Mouse (Mus musculus) Muller cell, postnatal 12 days (primary cell): ENCODE results near the gene Mrgprf.

Experiments
- DNase-seq: peaks from one replicate; pipeline ENCODE4 v3.0.0-alpha.2; 2015; ENCODE audit errors: inconsistent ontology term

The Mrgprf gene

DNA sequence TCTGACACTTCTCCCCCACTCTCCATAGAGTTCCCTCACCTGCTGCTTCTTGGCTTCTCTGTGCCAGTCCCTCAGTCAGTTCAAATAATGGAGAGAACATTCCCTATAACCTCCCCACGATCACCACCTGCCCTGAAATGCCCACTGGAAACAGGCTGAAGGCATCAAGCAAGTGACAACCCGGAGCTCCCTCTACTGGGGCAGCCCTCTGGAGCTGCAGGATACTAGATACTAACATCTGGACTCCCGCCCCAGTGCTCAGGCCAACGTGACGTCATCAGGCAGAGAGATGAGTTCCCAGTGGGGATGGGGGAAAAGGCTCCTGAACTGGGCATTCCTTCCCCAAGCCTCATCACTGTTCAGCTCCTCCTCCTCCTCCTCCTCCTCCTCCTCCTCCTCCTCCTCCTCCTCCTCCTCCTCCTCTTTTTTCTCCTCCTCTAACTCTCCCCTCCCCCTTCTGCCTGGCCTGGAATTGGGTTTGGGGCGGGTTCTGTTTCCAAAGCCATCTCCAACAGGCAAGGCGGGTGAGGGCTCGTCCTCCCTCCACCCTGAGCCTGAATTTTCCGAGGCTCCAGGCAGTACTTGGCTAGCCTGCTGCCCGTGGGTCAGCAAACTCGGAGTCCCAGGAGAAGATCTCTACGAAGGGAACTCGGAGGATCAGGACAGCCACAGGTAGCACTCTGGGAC, at the start of gene Mrgprf:
Gene Mrgprf, plus strand, starts transcription at position 508 of the 687 bp plus-strand sequence.
- no peak for DNase-seq

GRCm38 (mm10) chr7:145252715-145253476, 47.7 kb upstream of the Mrgprf start:
- DNase-seq: peak; percentile 74

DNA sequence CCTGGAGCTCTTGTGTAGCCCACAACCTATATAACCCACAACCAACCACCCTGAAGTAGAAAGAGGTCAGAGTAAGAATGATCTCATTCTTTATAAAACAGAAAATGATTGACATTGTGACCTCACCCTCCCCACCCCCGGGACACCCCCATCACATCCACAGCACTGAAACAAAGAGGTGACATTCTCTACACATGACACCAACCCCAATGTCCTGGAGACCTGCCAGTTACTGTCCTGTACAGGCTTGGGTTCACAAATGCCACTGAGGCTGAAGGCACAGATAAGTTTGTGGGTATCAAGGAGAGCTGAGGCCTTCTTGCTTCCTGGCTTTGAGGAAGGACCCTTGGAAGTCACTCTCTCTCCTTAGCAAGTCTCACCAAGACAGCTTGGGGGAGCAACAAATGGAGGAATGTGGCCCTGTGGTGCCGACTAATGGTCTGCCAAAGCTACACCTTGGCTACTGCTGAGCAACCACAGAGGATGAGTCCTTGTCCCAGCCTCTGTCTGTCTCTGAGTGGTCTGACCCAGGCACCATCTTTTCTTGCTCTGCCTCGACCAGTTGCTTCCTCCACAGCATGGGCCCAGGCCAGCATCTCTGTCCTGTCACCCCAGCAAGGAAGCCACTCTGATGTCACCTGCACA, 46.5 kb upstream of the Mrgprf start:
- peak; percentile 51 for DNase-seq

DNA sequence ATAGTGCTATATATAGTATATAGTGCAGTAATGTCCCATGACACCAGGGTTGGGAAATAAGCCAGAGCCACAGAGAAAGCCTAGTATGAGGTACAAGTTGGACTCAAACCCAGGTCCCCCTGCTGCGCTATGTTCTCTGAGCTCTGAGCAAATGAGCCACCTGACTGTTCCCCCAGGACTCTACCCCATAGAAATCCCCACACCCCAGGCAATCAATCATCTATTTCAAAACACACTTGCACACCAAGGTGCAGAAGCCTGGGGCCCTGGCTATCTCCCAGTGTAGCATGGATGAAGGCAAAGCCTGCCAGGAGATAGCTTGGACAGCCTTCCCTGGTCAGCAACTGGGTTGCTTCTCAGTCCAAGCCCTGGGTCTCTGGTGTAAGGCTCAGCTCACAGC, 44.5 kb upstream of the Mrgprf start:
- DNase-seq: no peak

GRCm38 (mm10) chr7:145264202-145264601, 36.4 kb upstream of the Mrgprf start:
- DNase-seq: no peak

DNA sequence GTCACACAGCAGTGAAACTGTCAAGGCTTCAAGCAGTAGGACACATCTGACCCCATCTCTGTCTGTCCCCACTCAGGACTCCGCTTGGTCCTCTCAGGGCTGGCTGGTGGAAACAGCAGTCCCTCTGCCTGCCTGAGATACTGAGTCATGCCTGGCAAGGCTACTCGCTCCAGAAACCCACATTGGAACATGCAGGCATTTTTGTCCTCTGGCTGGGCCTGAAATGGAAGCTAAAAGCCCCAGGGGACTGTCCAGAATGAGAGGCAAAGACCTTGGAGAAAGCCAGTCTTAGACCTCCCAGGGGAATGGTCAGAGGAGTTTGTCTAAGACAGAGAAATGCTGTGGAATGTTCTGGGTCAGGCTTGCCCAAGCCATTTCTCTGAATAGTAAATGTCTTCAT, 34.6 kb upstream of the Mrgprf start:
- DNase-seq: peak; percentile 91

DNA sequence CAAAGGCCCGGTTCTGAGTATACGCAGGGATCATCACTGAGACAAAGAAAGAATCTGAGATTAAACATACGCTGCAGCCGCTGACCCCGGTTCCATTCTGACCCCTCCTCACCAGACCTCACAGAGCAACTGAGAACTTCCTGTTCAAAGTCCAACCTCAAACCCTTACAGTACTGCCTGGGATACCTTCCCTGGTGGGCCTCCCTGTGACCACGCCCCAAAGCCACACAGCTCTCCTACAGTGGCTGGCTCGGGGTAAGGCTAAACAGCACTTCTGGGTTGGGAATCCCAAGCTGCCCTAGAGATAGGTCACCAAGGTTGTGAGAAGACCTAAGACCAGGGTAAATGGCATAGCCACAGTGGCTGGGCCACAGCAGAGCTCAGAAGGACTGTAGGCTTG, 31.7 kb upstream of the Mrgprf start:
- no peak for DNase-seq

DNA sequence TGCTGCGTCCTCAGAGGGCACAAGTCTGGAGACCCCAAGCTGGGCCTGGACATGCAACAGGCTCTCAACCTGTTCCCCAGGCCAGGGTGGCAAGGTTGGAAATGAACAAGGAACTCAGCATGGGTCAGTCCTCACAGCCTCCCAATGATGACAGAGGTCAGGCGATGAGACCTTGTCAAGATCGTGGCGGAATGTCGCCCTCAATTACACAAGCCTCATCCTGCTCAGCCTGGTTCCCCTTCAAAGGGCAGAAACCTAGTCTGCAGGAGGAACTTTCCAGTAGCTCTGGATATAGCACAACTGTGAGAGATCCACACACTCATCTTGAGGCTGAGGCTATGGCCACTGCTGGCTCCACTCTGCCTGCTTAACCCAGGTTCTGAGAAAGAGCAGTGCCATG, 29.7 kb upstream of the Mrgprf start:
- no peak for DNase-seq

DNA sequence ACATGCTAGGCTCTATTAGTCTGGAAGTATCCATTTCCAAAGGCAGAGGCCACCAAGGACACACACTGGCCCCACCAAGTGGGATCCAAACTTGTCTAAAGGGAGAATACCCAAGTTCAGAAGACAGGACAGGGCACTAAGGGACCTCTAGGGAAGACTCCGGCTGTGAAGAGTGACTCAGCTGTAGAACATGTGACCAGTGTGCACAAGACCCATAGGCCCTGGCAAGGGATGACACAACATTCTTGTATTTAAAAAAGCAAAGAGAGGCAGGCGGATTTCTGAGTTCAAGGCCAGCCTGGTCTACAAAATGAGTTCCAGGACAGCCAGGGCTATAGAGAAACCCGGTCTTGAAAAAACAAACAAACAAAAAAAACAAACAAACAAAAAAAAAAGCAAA, 25.1 kb upstream of the Mrgprf start:
- DNase-seq: no peak

GRCm38 (mm10) chr7:145281396-145281795, 19.2 kb upstream of the Mrgprf start:
- no peak for DNase-seq

DNA sequence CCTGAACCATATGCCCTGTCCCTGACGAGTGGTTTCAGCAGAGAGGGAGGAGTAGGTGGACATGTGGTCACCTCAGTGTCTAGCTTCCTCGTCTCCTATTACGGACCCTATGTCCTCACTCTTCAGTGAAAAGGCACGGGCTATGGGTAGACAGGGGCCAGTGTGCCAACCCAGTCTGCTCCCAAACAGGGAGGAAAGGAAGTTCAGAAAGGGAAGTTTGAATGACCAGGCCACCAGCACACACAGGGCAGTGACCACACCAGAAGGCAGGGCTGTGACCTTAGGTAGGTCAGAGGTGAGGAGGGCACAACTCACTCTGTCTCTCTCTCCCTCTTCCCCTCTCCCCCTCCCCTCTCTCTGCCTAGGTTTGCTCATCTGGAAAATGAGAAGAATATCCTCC, 17.6 kb upstream of the Mrgprf start:
- no peak for DNase-seq

DNA sequence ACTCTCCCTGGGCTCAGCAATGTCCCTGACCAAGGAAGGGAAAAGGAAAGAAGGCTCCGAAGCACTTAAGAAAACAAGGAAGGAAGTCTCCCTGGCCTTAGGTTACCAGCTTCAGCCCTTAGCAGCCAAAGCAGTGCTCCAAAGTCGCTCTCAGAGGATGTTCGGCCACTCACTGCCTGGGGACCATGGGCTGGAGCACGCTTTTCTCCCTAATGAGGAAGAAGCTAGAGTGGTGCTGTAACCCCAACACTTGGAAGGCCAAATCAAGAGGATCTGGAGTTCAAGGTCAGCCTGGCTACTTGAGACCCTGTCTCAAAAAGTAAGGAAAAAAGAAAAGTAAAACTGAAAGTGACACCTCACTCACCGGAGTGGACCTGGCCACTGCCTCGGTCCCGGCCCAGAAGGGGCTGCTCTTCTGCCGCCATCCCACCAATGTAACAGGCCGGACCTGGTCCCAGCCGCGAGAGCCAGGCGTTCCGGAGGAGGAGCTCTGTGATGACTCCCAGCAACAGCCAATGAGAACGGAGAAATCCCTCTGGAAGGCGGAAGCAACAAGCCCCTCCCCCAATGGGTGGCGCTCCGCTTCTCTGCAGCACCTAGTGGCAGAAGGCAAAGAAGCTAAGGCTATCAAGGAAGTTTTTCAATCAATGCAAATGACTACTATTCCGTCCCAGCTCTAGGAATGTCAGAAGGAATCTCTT, 17.0 kb upstream of the Mrgprf start, which contains the start of gene Tpcn2:
Gene Tpcn2, minus strand, starts transcription at position 525 of the 701 bp plus-strand sequence.
- peak; percentile 98 for DNase-seq

DNA sequence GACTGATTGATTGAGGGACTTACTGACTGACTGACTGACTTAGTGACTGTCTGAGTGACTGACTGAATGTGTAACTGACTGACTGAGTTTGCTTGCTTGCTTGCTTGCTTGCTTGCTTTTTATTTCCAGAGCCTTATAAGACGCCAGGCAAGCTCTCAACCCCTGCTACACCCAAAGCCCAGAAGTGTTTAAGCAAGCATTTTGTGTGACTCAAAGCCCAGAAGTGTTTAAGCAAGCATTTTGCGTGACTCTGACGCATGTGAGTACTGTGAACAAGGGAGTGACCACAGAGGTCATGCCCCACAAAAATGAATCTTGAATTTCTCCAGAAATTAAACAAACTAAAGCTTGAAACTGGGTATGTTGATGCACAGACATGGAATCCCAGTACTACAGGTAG, 16.3 kb upstream of the Mrgprf start:
- no peak for DNase-seq

GRCm38 (mm10) chr7:145285476-145285875, 15.2 kb upstream of the Mrgprf start:
- no peak for DNase-seq

DNA sequence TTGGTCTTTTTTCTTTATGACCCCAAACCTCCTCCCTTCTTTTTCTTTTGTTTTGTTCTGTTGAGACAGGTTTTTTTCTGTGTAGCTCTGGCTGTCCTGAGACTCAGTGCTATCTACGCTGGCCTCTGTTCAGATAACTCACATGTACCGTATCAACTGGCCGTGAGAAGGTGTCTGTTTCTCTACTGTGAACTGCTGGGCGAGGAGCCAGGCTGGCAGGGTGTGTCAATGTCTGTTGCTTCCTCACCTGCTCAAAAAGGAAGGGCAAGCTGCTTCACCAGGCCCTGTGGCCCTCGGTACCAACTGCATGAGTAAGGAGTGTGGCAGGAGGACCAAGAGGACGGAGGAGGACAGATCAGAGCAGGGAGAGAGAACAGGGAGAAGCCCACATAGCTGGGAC, 13.2 kb upstream of the Mrgprf start:
- DNase-seq: no peak

DNA sequence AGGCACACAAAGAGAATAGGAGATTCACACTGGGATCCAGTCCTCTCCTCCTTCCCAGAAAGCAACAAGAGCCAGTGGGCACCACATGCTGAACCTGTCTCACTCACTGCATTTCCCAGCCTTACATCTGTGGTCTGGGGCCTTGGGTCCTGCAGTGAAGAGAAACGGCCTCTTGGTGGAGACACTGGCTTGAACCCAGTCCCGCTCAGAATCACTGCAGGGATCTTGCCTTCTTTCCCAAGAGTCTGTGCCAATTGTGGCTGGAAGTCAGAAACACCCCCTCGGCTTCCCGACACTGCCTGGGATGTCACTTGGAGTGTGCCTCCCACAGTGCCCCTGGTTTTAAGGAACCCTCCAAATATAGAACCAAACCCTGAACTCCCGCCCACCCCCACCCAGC, 11.3 kb upstream of the Mrgprf start:
- DNase-seq: no peak

DNA sequence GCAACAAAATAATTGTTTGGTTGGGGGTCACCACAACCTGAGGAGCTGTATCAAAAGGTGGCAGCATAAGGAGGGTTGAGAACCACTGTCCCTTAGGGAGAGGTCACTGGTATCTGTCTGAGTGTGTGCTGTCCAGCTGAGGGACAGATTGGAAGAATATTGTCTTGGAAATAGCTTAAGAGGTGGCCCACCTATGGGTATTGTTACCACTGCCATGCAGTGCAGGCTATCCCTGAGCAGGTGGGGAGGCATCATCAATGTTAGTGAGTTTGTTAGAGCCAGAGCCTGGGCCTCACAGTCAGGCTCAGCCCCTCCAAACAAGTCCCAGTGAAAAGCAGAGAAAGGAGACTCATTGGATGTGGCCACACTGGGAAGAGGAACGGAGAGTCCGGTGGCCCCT, 8.8 kb upstream of the Mrgprf start:
- no peak for DNase-seq

DNA sequence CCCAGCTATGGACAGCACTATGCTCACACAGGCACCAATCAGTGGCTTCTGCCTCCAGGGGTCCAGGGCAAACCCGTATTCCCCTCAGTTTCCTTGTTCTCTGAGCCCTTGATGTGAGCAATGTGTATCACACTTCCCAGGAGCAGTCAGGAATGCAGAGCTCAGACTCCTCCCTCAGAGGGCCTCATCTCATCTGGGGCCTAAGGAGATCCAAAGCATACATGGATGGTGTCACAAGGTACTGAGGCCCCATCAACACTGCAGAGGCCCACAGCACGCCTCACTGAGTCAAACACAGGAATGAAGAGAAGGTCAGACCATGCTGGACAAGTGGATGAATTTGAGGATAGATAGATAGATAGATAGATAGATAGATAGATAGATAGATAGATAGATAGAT, 7.9 kb upstream of the Mrgprf start:
- DNase-seq: no peak

GRCm38 (mm10) chr7:145293859-145294258, 6.8 kb upstream of the Mrgprf start:
- no peak for DNase-seq

- DNase-seq: no peak
Observed at GRCm38 (mm10) chr7:145298666-145299490, 1.8 kb upstream of the Mrgprf start.
